In the genomic region with DNA sequence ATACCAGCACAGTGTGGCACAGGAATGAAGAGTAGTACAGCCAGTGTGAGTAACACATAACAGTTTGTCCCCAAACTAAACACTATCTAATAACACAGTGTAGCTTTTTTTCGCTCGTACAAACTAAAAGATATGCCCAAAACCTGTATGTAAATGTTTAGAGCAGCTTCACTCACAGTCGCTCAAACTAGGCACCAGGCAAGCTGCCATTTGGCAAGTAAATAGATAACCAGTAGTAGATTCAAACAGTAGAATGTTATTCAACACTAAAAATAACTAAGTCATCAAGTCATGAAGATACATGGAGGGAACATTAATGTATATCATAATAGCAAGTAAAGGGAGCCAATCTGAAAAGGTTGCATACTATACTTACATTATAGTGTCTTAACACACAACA, we compare ENCODE assay signal across 17 mouse cellular contexts.
"Had no signal": no experiment of that assay in that cellular context is flagged by ENCODE, and none has a peak within 500 bp of the region (broad histone marks: within the 10 kb centered on the region; RNA-seq: fewer than 3 reads in every experiment).

No protein-coding gene starts in this region.

- H3K4me1 ChIP-seq: lung, embryonic 15.5 days; megakaryocyte, embryonic 14.5 days had no signal

- H3K27ac ChIP-seq: lung, embryonic 15.5 days; macrophage; midbrain, embryonic 13.5 days; midbrain, embryonic 15.5 days; neural tube, embryonic 12.5 days; stomach, embryonic 15.5 days; stomach, postnatal 0 days had no signal

- H3K9me3 ChIP-seq: lung, embryonic 15.5 days; megakaryocyte, embryonic 14.5 days; midbrain, embryonic 13.5 days; midbrain, embryonic 15.5 days; neural tube, embryonic 12.5 days; stomach, embryonic 15.5 days had no signal

- H3K4me3 ChIP-seq: lung, embryonic 15.5 days; megakaryocyte, embryonic 14.5 days; midbrain, embryonic 13.5 days; midbrain, embryonic 15.5 days; neural tube, embryonic 12.5 days; stomach, embryonic 15.5 days had no signal

- H3K4me2 ChIP-seq: lung, embryonic 15.5 days; midbrain, embryonic 11.5 days; midbrain, embryonic 13.5 days; midbrain, embryonic 15.5 days; neural tube, embryonic 12.5 days; stomach, embryonic 15.5 days had no signal

- H3K27me3 ChIP-seq: lung, embryonic 15.5 days; megakaryocyte, embryonic 14.5 days; midbrain, embryonic 13.5 days; midbrain, embryonic 15.5 days; neural tube, embryonic 12.5 days; stomach, embryonic 15.5 days had no signal

- H3K9ac ChIP-seq: lung, embryonic 15.5 days; midbrain, embryonic 13.5 days; midbrain, embryonic 15.5 days; neural tube, embryonic 12.5 days; stomach, embryonic 15.5 days had no signal

- DNase-seq: lung, adult 2 months; lung, postnatal 14 days; lung, postnatal 36 days; right cerebral cortex, postnatal 14 days; thymus, adult 2 months; thymus, postnatal 25 days; thymus, postnatal 4 days had no signal

- ATAC-seq: lung, postnatal 0 days; midbrain, embryonic 13.5 days; midbrain, embryonic 15.5 days had no signal

- H3K36me3 ChIP-seq: lung, embryonic 15.5 days; midbrain, embryonic 13.5 days; midbrain, embryonic 15.5 days; neural tube, embryonic 12.5 days; stomach, embryonic 15.5 days had no signal
